Mouse (Mus musculus): ENCODE data around the gene Fgfr2.

DNA sequence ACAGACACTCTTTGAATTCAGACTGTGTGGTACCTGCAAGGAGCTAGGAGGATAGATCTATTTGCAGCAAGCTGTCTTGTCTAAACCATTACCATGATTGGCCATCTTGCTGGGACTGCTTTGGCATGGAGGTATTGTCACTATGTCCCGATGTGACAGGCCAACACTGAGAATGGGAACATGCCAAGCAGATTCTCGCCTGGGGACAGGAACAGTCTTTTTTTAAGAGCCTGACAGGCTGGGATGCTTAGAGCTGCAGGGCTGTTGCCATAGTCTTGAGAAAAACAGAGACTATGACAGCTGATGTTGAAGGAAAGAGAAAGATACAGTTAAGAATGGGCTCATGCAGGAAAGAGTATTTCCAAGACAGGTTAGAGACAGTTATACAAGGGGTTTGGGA, 711.4 kb downstream of the Fgfr2 start:
- TF ChIP-seq POLR2A (IDR thresholded peaks at IDR 0.05; ENCODE audit: low read depth, low read length) (no peak), CTCF (IDR thresholded peaks at IDR 0.05; ENCODE audit: borderline replicate concordance, insufficient read depth, low read length) (no peak)
